In genomic region chr4:134186268-134186667, GRCm38 (mm10) we compare ENCODE assay signal across 8 mouse cellular contexts. TPM values are rescaled to one million over a fixed set of nuclear protein-coding genes. Genes with fewer than 3 reads are reported as not detected.
DNase-seq lines count a peak whose midpoint lies in the region; ATAC-seq lines count a peak whose summit lies in the region.

No protein-coding gene starts in this region.

- peaks cover 9% of the 10 kb centered on the region for H3K4me1 ChIP-seq in lung, embryonic 16.5 days (replicated peaks; ENCODE audit: control insufficient read depth, insufficient read depth, low read length)
- peaks cover 10% of the 10 kb centered on the region for H3K4me1 ChIP-seq in embryonic facial prominence, embryonic 13.5 days
- H3K4me1 ChIP-seq in intestine, embryonic 14.5 days (replicated peaks; ENCODE audit: control insufficient read depth, insufficient read depth, low read length) = peaks cover 10% of the 10 kb centered on the region
- peaks cover 10% of the 10 kb centered on the region for H3K4me1 ChIP-seq in neural tube, embryonic 13.5 days (replicated peaks)

- H3K36me3 ChIP-seq in lung, embryonic 16.5 days (ENCODE audit: control insufficient read depth, insufficient read depth, low read length) = no peaks in the 10 kb centered on the region
- no peaks in the 10 kb centered on the region for H3K36me3 ChIP-seq in embryonic facial prominence, embryonic 13.5 days
- H3K36me3 ChIP-seq in intestine, embryonic 14.5 days (ENCODE audit: control insufficient read depth, insufficient read depth, low read length) = no peaks in the 10 kb centered on the region
- H3K36me3 ChIP-seq in neural tube, embryonic 13.5 days = no peaks in the 10 kb centered on the region

- H3K4me3 ChIP-seq in lung, embryonic 16.5 days (ENCODE audit: low read length) = peak overlapping the region; percentile 85
- H3K4me3 ChIP-seq in embryonic facial prominence, embryonic 13.5 days = peak overlapping the region; percentile 81
- H3K4me3 ChIP-seq in intestine, embryonic 14.5 days (ENCODE audit: low read depth, low read length) = peak overlapping the region; percentile 44
- peak overlapping the region; percentile 76 for H3K4me3 ChIP-seq in neural tube, embryonic 13.5 days

- 2% methylated on average over 22 of the region's 22 CpGs for WGBS in lung, embryonic 16.5 days
- WGBS in embryonic facial prominence, embryonic 13.5 days = under 1% methylated on average over 22 of the region's 22 CpGs
- WGBS in intestine, embryonic 14.5 days = under 1% methylated on average over 22 of the region's 22 CpGs
- WGBS in neural tube, embryonic 13.5 days = under 1% methylated on average over 22 of the region's 22 CpGs

- DNase-seq in lung, adult 18-20 months = no peak
- DNase-seq in intestine, embryonic 14.5 days (ENCODE audit: low spot score) = no peak
- DNase-seq in gastrocnemius, postnatal 25 days = no peak
- no peak for DNase-seq in gastrocnemius, adult 18-20 months (ENCODE audit: low spot score)
- DNase-seq in layer of hippocampus, postnatal 36 days = no peak

- ATAC-seq in lung, embryonic 16.5 days (ENCODE audit: low read depth) = no peak
- no peak for ATAC-seq in embryonic facial prominence, embryonic 13.5 days (ENCODE audit: insufficient number of reproducible peaks, insufficient read depth, low FRiP score, low TSS enrichment, low read depth)
- ATAC-seq in intestine, embryonic 14.5 days (replicated peaks; ENCODE audit: low FRiP score, low TSS enrichment, low read depth) = peak; percentile 3; the same call in 1 of the 2 replicates
- peak; percentile 9 for ATAC-seq in neural tube, embryonic 13.5 days (ENCODE audit: low read depth)

- H3K27me3 ChIP-seq in lung, embryonic 16.5 days (ENCODE audit: control insufficient read depth, insufficient read depth, low read depth, low read length) = no peaks in the 10 kb centered on the region
- H3K27me3 ChIP-seq in embryonic facial prominence, embryonic 13.5 days = no peaks in the 10 kb centered on the region
- H3K27me3 ChIP-seq in intestine, embryonic 14.5 days (replicated peaks; ENCODE audit: control insufficient read depth, insufficient read depth, low read length) = no peaks in the 10 kb centered on the region
- H3K27me3 ChIP-seq in neural tube, embryonic 13.5 days = no peaks in the 10 kb centered on the region

- peak overlapping the region; percentile 83 for H3K27ac ChIP-seq in lung, embryonic 16.5 days (ENCODE audit: low read length)
- H3K27ac ChIP-seq in embryonic facial prominence, embryonic 13.5 days = peak overlapping the region; percentile 85
- peak overlapping the region; percentile 86 for H3K27ac ChIP-seq in intestine, embryonic 14.5 days (ENCODE audit: low read depth)
- H3K27ac ChIP-seq in neural tube, embryonic 13.5 days (replicated peaks) = peak overlapping the region; percentile 86

- H3K9me3 ChIP-seq in lung, embryonic 16.5 days (ENCODE audit: control insufficient read depth, low read length) = no peaks in the 10 kb centered on the region
- no peaks in the 10 kb centered on the region for H3K9me3 ChIP-seq in embryonic facial prominence, embryonic 13.5 days
- H3K9me3 ChIP-seq in intestine, embryonic 14.5 days (ENCODE audit: control insufficient read depth, low read length) = no peaks in the 10 kb centered on the region
- H3K9me3 ChIP-seq in neural tube, embryonic 13.5 days = no peaks in the 10 kb centered on the region

- peak overlapping the region; percentile 91 for H3K9ac ChIP-seq in lung, embryonic 16.5 days (ENCODE audit: low read length)
- peak overlapping the region; percentile 88 for H3K9ac ChIP-seq in embryonic facial prominence, embryonic 13.5 days
- H3K9ac ChIP-seq in intestine, embryonic 14.5 days (ENCODE audit: low read length) = peak overlapping the region; percentile 46
- peak overlapping the region; percentile 89 for H3K9ac ChIP-seq in neural tube, embryonic 13.5 days

- peak overlapping the region; percentile 96 for H3K4me2 ChIP-seq in lung, embryonic 16.5 days (ENCODE audit: low read depth, low read length)
- peak overlapping the region; percentile 93 for H3K4me2 ChIP-seq in embryonic facial prominence, embryonic 13.5 days
- H3K4me2 ChIP-seq in intestine, embryonic 14.5 days (ENCODE audit: low read length) = peak overlapping the region; percentile 87
- H3K4me2 ChIP-seq in neural tube, embryonic 13.5 days = peak overlapping the region; percentile 87

RNA-seq across cellular contexts. Expression of gene Cep85, which starts 0.6 kb away (rescaled TPM):
- polyA plus RNA-seq in lung, embryonic 16.5 days (2015; fragmentation: Nextera tagmentation; extraction: Ambion mirVana) = 51.9 and 56.1 TPM in 2 replicates
- polyA plus RNA-seq in embryonic facial prominence, embryonic 13.5 days (2015; fragmentation: Nextera tagmentation; extraction: Ambion mirVana) = 36.2 and 37.4 TPM in 2 replicates
- polyA plus RNA-seq in intestine, embryonic 14.5 days (2014; fragmentation: Nextera tagmentation; extraction: Ambion mirVana) = 46.8 and 60.1 TPM in 2 replicates
- polyA plus RNA-seq in neural tube, embryonic 13.5 days (2015; fragmentation: Nextera tagmentation; extraction: Ambion mirVana) = 21.2 and 22.6 TPM in 2 replicates
- 10 to 100 TPM; 38.9 to 63.2 TPM for total RNA-seq in gastrocnemius, postnatal 25 days (2021)
- total RNA-seq in gastrocnemius, adult 18-20 months (2021) = 10 to 100 TPM; 58.4 to 80.2 TPM
- 10 to 100 TPM; 16.1 to 17.5 TPM for total RNA-seq in layer of hippocampus, postnatal 36 days (2021)

RNA-seq across cellular contexts. Expression of gene Gm7534, which starts 16.5 kb away (rescaled TPM):
- not detected in 2 replicates for polyA plus RNA-seq in lung, embryonic 16.5 days (2015; fragmentation: Nextera tagmentation; extraction: Ambion mirVana)
- polyA plus RNA-seq in embryonic facial prominence, embryonic 13.5 days (2015; fragmentation: Nextera tagmentation; extraction: Ambion mirVana) = not detected in 2 replicates
- polyA plus RNA-seq in intestine, embryonic 14.5 days (2014; fragmentation: Nextera tagmentation; extraction: Ambion mirVana) = not detected in 2 replicates
- polyA plus RNA-seq in neural tube, embryonic 13.5 days (2015; fragmentation: Nextera tagmentation; extraction: Ambion mirVana) = not detected in 2 replicates
- total RNA-seq in gastrocnemius, postnatal 25 days (2021) = not detected
- not detected for total RNA-seq in gastrocnemius, adult 18-20 months (2021)
- total RNA-seq in layer of hippocampus, postnatal 36 days (2021) = not detected

RNA-seq across cellular contexts. Expression of gene Catsper4, which starts 40.9 kb away (rescaled TPM):
- 0.23 and 0.87 TPM in 2 replicates for polyA plus RNA-seq in lung, embryonic 16.5 days (2015; fragmentation: Nextera tagmentation; extraction: Ambion mirVana)
- 0.18 TPM in 1 of 2 replicates, not detected in the other for polyA plus RNA-seq in embryonic facial prominence, embryonic 13.5 days (2015; fragmentation: Nextera tagmentation; extraction: Ambion mirVana)
- 0.19 TPM in 1 of 2 replicates, not detected in the other for polyA plus RNA-seq in intestine, embryonic 14.5 days (2014; fragmentation: Nextera tagmentation; extraction: Ambion mirVana)
- not detected in 2 replicates for polyA plus RNA-seq in neural tube, embryonic 13.5 days (2015; fragmentation: Nextera tagmentation; extraction: Ambion mirVana)
- 1 to 10 TPM; 1.2 to 1.4 TPM for total RNA-seq in gastrocnemius, postnatal 25 days (2021)
- total RNA-seq in gastrocnemius, adult 18-20 months (2021) = 1 to 10 TPM in 1 of 2 experiments, under 1 TPM in 1; 0.84 to 2.9 TPM
- total RNA-seq in layer of hippocampus, postnatal 36 days (2021) = not detected

RNA-seq across cellular contexts. Expression of gene Cnksr1, which starts 51.9 kb away (rescaled TPM):
- 12.6 and 14.2 TPM in 2 replicates for polyA plus RNA-seq in lung, embryonic 16.5 days (2015; fragmentation: Nextera tagmentation; extraction: Ambion mirVana)
- 2.9 and 3.9 TPM in 2 replicates for polyA plus RNA-seq in embryonic facial prominence, embryonic 13.5 days (2015; fragmentation: Nextera tagmentation; extraction: Ambion mirVana)
- polyA plus RNA-seq in intestine, embryonic 14.5 days (2014; fragmentation: Nextera tagmentation; extraction: Ambion mirVana) = 6.1 and 7.5 TPM in 2 replicates
- 0.29 TPM in 1 of 2 replicates, not detected in the other for polyA plus RNA-seq in neural tube, embryonic 13.5 days (2015; fragmentation: Nextera tagmentation; extraction: Ambion mirVana)
- 10 to 100 TPM; 22.8 to 32.8 TPM for total RNA-seq in gastrocnemius, postnatal 25 days (2021)
- total RNA-seq in gastrocnemius, adult 18-20 months (2021) = 10 to 100 TPM; 44.4 to 65.0 TPM
- total RNA-seq in layer of hippocampus, postnatal 36 days (2021) = under 1 TPM; 0.35 to 0.58 TPM

RNA-seq across cellular contexts. Expression of gene E130218I03Rik, which starts 57.2 kb away (rescaled TPM):
- polyA plus RNA-seq in lung, embryonic 16.5 days (2015; fragmentation: Nextera tagmentation; extraction: Ambion mirVana) = 0.48 and 0.80 TPM in 2 replicates
- polyA plus RNA-seq in embryonic facial prominence, embryonic 13.5 days (2015; fragmentation: Nextera tagmentation; extraction: Ambion mirVana) = 0.72 TPM in 1 of 2 replicates, not detected in the other
- 0.24 and 0.41 TPM in 2 replicates for polyA plus RNA-seq in intestine, embryonic 14.5 days (2014; fragmentation: Nextera tagmentation; extraction: Ambion mirVana)
- 0.47 TPM in 1 of 2 replicates, not detected in the other for polyA plus RNA-seq in neural tube, embryonic 13.5 days (2015; fragmentation: Nextera tagmentation; extraction: Ambion mirVana)
- not detected for total RNA-seq in gastrocnemius, postnatal 25 days (2021)
- total RNA-seq in gastrocnemius, adult 18-20 months (2021) = under 1 TPM; 0.69 to 0.73 TPM
- total RNA-seq in layer of hippocampus, postnatal 36 days (2021) = not detected

Comparison
In these comparisons a context has a peak if more than half of its experiments do, and no peak if none do; other contexts are left out.
1. ATAC-seq: peak in intestine, embryonic 14.5 days (single experiment) and neural tube, embryonic 13.5 days (single experiment); none in lung, embryonic 16.5 days (single experiment) and embryonic facial prominence, embryonic 13.5 days (single experiment).
2. Peak in every context shown above with its lines, with median percentiles within 50 percentile points of each other: H3K27ac ChIP-seq, H3K4me2 ChIP-seq, H3K4me3 ChIP-seq and H3K9ac ChIP-seq.